Mouse (Mus musculus): ENCODE measurements around the gene Rab38. TPM values are rescaled to one million over a fixed set of nuclear protein-coding genes. Genes with fewer than 3 reads are reported as not detected.

Gene Rab38
- polyA plus RNA-seq, 1 experiment from 2014 or later = 4.1 TPM

Other genes starting within 250 kb of the Rab38 start
- gene Ctsc, start 152.2 kb upstream of the Rab38 start, polyA plus RNA-seq (2016; fragmentation: Nextera tagmentation; extraction: Ambion mirVana) = 27.1 and 28.3 TPM in 2 replicates